Mouse (Mus musculus): ENCODE measurements around the gene Polr1c. TPM values are rescaled to one million over a fixed set of nuclear protein-coding genes. Genes with fewer than 3 reads are reported as not detected.
A peak's percentile ranks its signal among the peaks of the same experiment; 100 is the strongest.

Polr1c gene
- polyA plus RNA-seq, 1 experiment from 2014 or later = 89.5 TPM

DNA sequence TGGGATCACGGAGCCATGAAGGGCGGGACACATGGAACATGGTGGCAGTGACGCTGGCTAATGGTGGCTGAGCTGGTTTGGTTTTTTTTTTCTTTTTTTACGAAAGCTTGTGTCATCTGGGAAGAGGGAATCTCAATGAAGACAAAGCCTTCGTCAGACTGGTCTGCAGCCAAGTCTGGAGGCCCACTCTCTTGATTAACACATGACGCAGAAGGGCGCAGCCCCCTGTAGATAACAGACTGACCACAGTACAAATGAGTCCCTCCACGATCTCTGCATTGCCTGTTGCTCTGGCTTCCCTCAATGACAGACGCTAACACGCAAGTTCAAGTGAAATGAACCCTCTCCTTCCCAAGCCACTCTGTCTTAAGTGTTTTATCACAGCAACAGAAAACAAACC is 27.7 kb upstream of the Polr1c start:
- no peak for ATAC-seq (replicated peaks)
- Histone ChIP-seq H3K36me3 (peaks cover 20% of the 10 kb centered on the region), H3K9me3 (no peaks in the 10 kb centered on the region), H3K4me1 (no peaks in the 10 kb centered on the region), H3K9ac (replicated peaks) (no peak overlapping the region), H3K4me2 (replicated peaks) (no peak overlapping the region), H3K27me3 (no peaks in the 10 kb centered on the region), H3K27ac (replicated peaks) (no peak overlapping the region), H3K4me3 (no peak overlapping the region)
- WGBS = 90% methylated on average over 10 of the region's 10 CpGs

DNA sequence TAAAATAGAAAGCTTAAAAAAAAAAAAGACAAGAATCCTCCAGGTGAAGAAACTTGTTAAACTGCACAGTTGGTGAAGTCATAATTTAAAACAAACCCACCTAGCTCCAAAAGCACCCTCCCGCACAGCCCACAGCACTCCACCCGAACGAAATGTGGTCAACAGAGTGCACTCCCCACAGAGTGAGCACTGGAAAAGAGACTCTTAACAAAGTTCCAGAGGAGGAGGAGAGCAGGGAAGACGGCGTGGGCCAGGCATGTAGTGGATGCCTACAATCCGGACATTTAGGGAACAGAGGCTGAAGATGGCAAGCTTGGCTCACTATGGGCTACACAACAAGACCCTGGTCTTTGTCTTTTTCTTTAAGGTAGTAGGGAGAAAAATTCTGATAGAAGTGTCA is 27.2 kb upstream of the Polr1c start:
- WGBS = 91% methylated on average over 6 of the region's 6 CpGs
- Histone ChIP-seq H3K27ac (replicated peaks) (no peak overlapping the region), H3K4me2 (replicated peaks) (no peak overlapping the region), H3K27me3 (no peaks in the 10 kb centered on the region), H3K36me3 (peaks cover 17% of the 10 kb centered on the region), H3K4me3 (no peak overlapping the region), H3K4me1 (no peaks in the 10 kb centered on the region), H3K9ac (replicated peaks) (no peak overlapping the region), H3K9me3 (no peaks in the 10 kb centered on the region)
- ATAC-seq (replicated peaks) = no peak

DNA sequence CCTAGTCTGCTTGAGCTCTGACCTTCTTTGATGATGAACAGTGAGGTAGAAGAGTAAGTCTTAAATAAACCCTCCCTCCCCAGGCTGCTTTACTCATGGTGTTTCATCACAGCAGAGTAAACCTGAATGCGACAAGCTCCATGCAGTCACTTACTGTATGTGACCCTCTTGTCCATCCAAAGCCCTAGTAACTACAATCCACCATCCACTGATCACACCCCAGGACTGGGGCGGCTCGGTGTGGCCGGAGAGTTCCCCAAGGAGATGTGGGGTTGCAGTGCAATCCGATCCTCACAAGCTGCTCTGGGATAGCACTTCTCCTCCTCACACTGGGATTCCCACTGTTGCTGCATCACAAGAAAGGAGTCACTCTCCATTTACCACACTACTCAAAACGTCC is 26.6 kb upstream of the Polr1c start:
- 79% methylated on average over 6 of the region's 6 CpGs for WGBS
- H3K4me3 ChIP-seq = no peak overlapping the region
- H3K9me3 ChIP-seq = no peaks in the 10 kb centered on the region
- peaks cover 15% of the 10 kb centered on the region for H3K36me3 ChIP-seq
- H3K4me2 ChIP-seq (replicated peaks) = no peak overlapping the region
- no peak for ATAC-seq (replicated peaks)
- H3K27ac ChIP-seq (replicated peaks) = no peak overlapping the region
- no peaks in the 10 kb centered on the region for H3K27me3 ChIP-seq
- no peaks in the 10 kb centered on the region for H3K4me1 ChIP-seq
- H3K9ac ChIP-seq (replicated peaks) = no peak overlapping the region

DNA sequence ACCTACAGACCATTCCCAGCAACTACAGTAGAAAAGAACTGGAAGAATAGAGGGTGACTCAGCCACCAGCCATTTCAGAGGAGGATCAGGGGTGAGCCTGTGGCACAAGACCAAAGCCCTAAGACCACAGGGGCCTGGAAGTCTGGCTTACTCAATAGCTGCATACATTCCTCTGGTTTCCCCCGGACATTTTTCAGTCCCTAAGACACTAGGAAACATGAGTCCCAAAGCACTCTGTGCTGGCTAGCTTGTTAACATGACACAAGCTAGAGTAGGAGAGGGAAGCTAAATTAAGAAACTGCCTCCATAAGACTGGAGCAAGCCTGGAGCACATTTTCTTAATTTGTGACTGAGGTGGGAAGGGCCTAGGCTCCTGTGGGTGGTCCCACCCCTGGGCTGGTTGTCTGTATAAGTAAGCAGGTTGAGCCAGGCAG is 26.0 kb upstream of the Polr1c start:
- Histone ChIP-seq H3K27me3 (no peaks in the 10 kb centered on the region), H3K4me3 (no peak overlapping the region), H3K36me3 (peaks cover 11% of the 10 kb centered on the region), H3K9me3 (no peaks in the 10 kb centered on the region), H3K27ac (replicated peaks) (no peak overlapping the region), H3K4me1 (no peaks in the 10 kb centered on the region), H3K9ac (replicated peaks) (no peak overlapping the region), H3K4me2 (replicated peaks) (no peak overlapping the region)
- ATAC-seq (replicated peaks) = no peak
- WGBS = 75% methylated on average over 1 of the region's 1 CpGs

DNA sequence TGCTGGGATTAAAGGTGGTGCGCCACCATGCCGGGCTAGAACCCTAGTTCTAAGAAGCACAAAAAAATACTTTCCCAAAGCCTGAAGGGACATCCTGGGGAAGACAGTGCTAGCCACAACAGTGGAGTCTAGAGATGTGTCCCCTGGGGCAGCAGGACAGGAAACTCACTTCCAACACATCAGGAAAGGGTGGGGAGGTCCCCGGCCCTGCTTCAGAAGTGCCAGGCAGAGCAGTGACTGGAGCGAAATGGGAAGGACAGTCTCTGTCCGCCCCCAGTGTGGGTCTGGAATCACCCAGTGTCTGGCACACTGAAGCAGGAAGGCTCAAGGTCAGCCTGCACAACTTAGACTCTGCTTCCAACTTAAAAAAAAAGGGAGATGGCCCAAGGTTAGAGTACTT is 24.8 kb upstream of the Polr1c start:
- no peak overlapping the region for H3K4me3 ChIP-seq
- no peaks in the 10 kb centered on the region for H3K4me1 ChIP-seq
- 88% methylated on average over 5 of the region's 5 CpGs for WGBS
- H3K9ac ChIP-seq (replicated peaks) = no peak overlapping the region
- no peaks in the 10 kb centered on the region for H3K27me3 ChIP-seq
- no peak overlapping the region for H3K27ac ChIP-seq (replicated peaks)
- H3K4me2 ChIP-seq (replicated peaks) = no peak overlapping the region
- H3K36me3 ChIP-seq = peaks cover 5% of the 10 kb centered on the region; the same call in 1 of the 2 replicates
- no peak for ATAC-seq (replicated peaks)
- H3K9me3 ChIP-seq = no peaks in the 10 kb centered on the region

DNA sequence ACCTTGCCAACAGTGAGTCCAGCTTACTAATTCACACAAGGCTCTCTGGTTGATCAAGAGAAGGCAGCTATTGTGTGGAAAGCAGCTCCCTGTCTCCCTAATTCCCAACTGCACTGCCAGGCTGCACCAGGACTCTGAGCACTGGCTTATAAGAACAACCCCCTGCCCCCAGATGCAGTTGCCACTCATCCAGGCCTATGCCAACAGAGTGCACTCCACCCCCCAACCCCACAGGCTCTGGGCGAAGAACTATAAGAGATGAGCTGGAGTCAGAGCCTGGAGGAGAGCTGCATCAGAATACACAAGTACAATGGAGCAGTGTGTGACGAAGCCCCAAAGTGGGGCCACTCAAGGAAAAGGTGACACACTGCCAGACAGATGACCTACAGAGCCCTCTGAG is 24.2 kb upstream of the Polr1c start:
- 90% methylated on average over 2 of the region's 2 CpGs for WGBS
- H3K27me3 ChIP-seq = no peaks in the 10 kb centered on the region
- no peaks in the 10 kb centered on the region for H3K4me1 ChIP-seq
- ATAC-seq (replicated peaks) = no peak
- no peak overlapping the region for H3K9ac ChIP-seq (replicated peaks)
- no peak overlapping the region for H3K4me2 ChIP-seq (replicated peaks)
- peaks cover 4% of the 10 kb centered on the region; the same call in 1 of the 2 replicates for H3K36me3 ChIP-seq
- H3K9me3 ChIP-seq = no peaks in the 10 kb centered on the region
- no peak overlapping the region for H3K27ac ChIP-seq (replicated peaks)
- no peak overlapping the region for H3K4me3 ChIP-seq

DNA sequence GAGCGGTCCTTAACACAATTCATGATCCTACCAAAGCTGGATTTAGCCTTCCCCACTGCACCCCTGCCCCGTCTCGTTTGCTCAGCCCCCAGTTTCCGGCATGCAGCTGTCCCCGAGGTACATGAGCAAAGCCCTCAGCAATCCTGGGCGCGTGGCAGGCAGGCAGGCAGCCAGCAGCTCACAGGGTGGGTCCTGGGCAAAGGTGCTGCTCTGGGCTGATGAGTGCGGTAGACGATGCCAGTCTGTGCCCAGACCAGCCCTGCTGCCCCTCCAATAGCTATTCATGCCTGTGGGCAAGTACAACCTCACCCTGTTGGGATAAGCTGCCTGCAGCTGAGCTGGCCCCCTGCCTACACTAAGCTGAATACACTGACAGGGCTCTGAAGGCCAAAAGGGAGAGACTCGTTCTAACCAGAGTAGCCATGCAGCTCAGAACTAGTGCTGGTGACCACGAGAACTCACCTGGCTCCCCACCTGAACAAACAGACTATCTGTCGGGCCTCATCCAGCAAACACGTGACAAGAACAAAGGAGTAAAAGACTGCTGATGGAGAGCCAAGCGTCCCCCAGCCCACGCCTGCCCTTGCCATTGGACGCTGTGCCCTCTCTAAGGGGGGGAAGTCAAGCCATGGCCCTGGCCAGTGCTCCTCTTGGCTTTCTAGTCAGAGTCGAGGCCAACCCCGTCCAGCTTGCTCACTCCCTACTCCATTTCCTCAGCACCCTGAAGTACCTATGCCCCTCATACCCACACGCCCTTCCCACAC is 22.1 kb upstream of the Polr1c start:
- H3K36me3 ChIP-seq = peaks cover 4% of the 10 kb centered on the region; the same call in 1 of the 2 replicates
- 85% methylated on average over 19 of the region's 19 CpGs for WGBS
- H3K9ac ChIP-seq (replicated peaks) = no peak overlapping the region

DNA sequence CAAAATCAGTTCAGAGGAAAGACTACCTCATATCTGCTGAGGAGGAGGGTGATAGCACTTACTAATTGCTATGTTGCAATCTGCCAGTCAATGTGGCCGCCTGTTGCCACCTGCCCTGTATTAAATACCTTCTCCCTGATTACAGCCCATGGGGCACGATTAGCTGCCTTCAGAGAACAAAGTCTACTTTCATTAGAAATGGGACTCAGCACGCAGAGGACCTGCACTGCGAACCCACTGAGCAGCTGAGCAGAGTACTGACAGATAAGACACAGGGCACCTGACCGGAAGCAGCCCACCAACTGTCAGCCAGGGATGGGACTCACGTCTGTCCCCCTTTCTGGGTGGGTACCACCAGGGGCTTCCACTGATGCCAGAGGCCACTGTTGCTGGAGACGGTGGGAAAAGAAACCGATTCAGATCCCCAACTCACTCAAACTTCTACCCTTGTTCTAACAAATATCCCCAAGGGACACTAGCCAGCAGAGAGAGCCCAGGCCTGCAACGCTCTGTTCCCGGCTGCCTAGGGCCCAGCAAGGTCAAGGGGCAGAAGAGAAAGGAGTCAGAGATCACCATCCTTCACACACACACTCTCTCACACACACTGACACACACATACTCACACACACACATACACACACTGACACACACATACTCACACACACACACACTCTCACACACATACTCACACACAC is 20.3 kb upstream of the Polr1c start:
- no peak for ATAC-seq (replicated peaks)
- no peak overlapping the region for H3K4me2 ChIP-seq (replicated peaks)
- H3K9ac ChIP-seq (replicated peaks) = no peak overlapping the region
- no peaks in the 10 kb centered on the region for H3K27me3 ChIP-seq
- H3K4me1 ChIP-seq = peaks cover 3% of the 10 kb centered on the region
- no peak overlapping the region for H3K4me3 ChIP-seq
- H3K9me3 ChIP-seq = no peaks in the 10 kb centered on the region
- WGBS = 77% methylated on average over 10 of the region's 10 CpGs
- H3K27ac ChIP-seq (replicated peaks) = no peak overlapping the region
- H3K36me3 ChIP-seq = peaks cover 18% of the 10 kb centered on the region

More for the DNA sequence above, 22.1 kb upstream of the Polr1c start:
- ATAC-seq (replicated peaks) = no peak
- Histone ChIP-seq H3K9me3 (no peaks in the 10 kb centered on the region), H3K4me2 (replicated peaks) (no peak overlapping the region), H3K4me3 (no peak overlapping the region), H3K27me3 (no peaks in the 10 kb centered on the region), H3K4me1 (peaks cover 3% of the 10 kb centered on the region), H3K27ac (replicated peaks) (no peak overlapping the region)

DNA sequence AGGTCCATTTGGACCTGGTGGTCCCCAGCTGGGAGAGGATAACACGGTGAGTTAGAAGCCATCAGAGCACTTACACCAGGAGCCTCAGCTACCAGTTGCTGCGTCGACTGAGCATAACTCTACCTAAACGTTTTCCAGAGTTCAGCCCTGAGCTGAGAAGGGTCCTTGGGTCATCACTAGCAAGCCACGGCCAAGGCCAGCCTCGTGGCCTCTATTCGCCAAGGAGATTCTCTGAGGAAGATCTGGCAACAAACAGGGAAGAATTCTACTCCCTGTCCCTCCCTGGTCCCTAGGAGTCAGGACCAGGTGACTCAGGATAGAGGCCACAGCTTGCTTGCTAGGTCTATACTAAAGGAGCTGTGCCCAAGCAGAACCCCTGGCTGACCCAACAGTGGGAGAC is 19.7 kb upstream of the Polr1c start:
- Histone ChIP-seq H3K4me1 (peaks cover 3% of the 10 kb centered on the region), H3K4me3 (no peak overlapping the region), H3K27me3 (no peaks in the 10 kb centered on the region), H3K9ac (replicated peaks) (no peak overlapping the region), H3K9me3 (no peaks in the 10 kb centered on the region), H3K27ac (replicated peaks) (no peak overlapping the region), H3K36me3 (peaks cover 24% of the 10 kb centered on the region), H3K4me2 (replicated peaks) (no peak overlapping the region)
- ATAC-seq (replicated peaks) = no peak
- WGBS = 87% methylated on average over 7 of the region's 7 CpGs

DNA sequence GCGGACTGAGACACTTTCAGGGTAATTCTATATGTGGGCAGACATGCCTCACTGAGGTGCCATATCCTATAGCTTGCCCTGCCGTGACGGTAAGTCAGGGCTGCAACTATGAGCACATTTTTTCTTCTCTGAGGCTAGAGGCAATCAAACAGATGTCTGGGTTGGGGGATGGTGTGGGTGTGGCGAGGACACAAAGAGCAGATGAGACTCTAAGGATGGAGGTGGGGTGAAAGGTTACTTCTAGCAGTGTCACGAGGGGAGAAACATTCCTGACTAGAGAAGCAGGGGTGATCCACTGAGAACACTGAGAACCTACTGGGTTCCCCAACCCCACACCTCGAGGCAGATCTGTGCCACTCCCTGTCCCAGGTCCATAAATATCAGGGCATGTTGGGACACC is 19.1 kb upstream of the Polr1c start:
- WGBS = 83% methylated on average over 6 of the region's 6 CpGs
- no peak overlapping the region for H3K4me3 ChIP-seq
- peaks cover 3% of the 10 kb centered on the region for H3K4me1 ChIP-seq
- no peak overlapping the region for H3K4me2 ChIP-seq (replicated peaks)
- H3K9me3 ChIP-seq = no peaks in the 10 kb centered on the region
- H3K27ac ChIP-seq (replicated peaks) = no peak overlapping the region
- H3K27me3 ChIP-seq = no peaks in the 10 kb centered on the region
- no peak overlapping the region for H3K9ac ChIP-seq (replicated peaks)
- ATAC-seq (replicated peaks) = no peak
- peaks cover 29% of the 10 kb centered on the region for H3K36me3 ChIP-seq

DNA sequence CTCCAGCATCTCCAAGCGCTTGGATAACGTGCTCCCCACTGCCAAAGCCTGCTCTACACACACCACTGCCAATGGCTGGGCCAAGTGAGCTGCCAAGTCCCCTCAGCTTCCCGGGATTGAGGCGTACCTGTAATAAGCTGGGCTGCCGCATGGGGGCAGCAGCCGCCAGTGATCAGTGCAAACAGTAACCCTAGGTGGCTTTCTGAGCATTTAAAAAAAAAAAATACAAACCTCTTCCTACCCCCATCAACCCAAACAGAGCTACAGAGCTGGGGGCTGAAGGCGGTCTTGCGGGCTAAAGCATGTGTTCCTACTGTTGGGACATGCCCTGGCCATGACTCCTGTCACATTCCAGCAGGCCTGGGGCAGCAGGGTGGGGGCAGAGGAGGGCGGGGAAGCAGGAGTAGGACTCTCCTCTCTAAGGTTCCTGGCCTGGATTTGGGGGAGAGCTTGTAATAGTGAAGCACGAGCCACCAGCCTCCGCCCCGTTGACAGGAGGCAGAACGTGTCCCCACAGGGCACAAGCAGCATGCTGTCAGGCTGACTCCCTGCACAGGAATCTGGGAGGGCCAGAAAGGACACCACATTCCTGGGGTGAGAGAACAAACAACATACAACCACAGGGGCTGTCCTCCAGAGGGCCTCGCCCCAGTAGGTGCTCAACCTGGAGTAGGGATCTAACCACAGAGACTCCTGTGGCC is 18.2 kb upstream of the Polr1c start:
- Histone ChIP-seq H3K4me2 (replicated peaks) (no peak overlapping the region), H3K27ac (replicated peaks) (no peak overlapping the region), H3K4me3 (no peak overlapping the region), H3K9me3 (no peaks in the 10 kb centered on the region), H3K9ac (replicated peaks) (no peak overlapping the region), H3K36me3 (peaks cover 31% of the 10 kb centered on the region), H3K27me3 (no peaks in the 10 kb centered on the region), H3K4me1 (peaks cover 3% of the 10 kb centered on the region)
- peak; percentile 81 for ATAC-seq (replicated peaks)
- WGBS = 31% methylated on average over 14 of the region's 14 CpGs

DNA sequence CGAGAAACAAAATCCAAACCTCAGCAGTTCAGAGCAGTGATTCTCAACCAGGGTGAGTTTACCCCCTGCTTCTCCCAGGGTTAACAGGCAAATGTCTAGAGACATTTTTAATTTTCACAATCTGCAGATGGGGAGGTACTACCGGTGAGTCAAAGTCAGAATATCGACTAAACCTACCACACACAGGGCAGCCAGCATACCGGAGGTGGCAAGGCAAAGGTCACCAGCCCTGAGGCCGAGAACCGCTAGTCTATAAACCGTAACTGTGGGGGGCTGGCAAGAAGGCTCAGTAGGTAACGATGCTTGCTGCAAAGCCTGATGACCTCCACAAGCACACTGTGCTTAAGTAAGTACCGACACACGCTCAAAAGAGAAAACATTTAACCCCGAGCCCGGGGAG is 17.6 kb upstream of the Polr1c start:
- H3K4me2 ChIP-seq (replicated peaks) = no peak overlapping the region
- H3K36me3 ChIP-seq = peaks cover 28% of the 10 kb centered on the region
- no peak overlapping the region for H3K27ac ChIP-seq (replicated peaks)
- no peak overlapping the region for H3K4me3 ChIP-seq
- 86% methylated on average over 12 of the region's 12 CpGs for WGBS
- no peaks in the 10 kb centered on the region for H3K9me3 ChIP-seq
- H3K27me3 ChIP-seq = no peaks in the 10 kb centered on the region
- no peak; the same call in 1 of the 2 replicates for ATAC-seq (replicated peaks)
- no peak overlapping the region for H3K9ac ChIP-seq (replicated peaks)
- H3K4me1 ChIP-seq = peaks cover 3% of the 10 kb centered on the region
